Mouse (Mus musculus): ENCODE data around the gene Cnga3. TPM values are rescaled to one million over a fixed set of nuclear protein-coding genes. Genes with fewer than 3 reads are reported as not detected.

The Cnga3 gene
- total RNA-seq, 2 experiments from 2014 or later = not detected

GRCm38 (mm10) chr1:37272464-37272863 lies 58.2 kb downstream of the Cnga3 start:
- peak; percentile 86 for ATAC-seq (replicated peaks; ENCODE audit: poor library complexity)

GRCm38 (mm10) chr1:37286556-37286955 lies 72.3 kb downstream of the Cnga3 start:
- no peak for ATAC-seq (replicated peaks; ENCODE audit: poor library complexity)

GRCm38 (mm10) chr1:37287748-37288147 lies 73.5 kb downstream of the Cnga3 start:
- no peak for ATAC-seq (replicated peaks; ENCODE audit: poor library complexity)

- ATAC-seq (replicated peaks; ENCODE audit: poor library complexity) = no peak
Measured at GRCm38 (mm10) chr1:37288181-37288935, 74.1 kb downstream of the Cnga3 start.

GRCm38 (mm10) chr1:37288941-37289340 lies 74.7 kb downstream of the Cnga3 start:
- ATAC-seq (replicated peaks; ENCODE audit: poor library complexity) = no peak

GRCm38 (mm10) chr1:37296414-37296813 lies 82.2 kb downstream of the Cnga3 start:
- ATAC-seq (replicated peaks; ENCODE audit: poor library complexity) = no peak

- no peak for ATAC-seq (replicated peaks; ENCODE audit: poor library complexity)
Measured at GRCm38 (mm10) chr1:37298904-37299303, 84.7 kb downstream of the Cnga3 start.

- ATAC-seq (replicated peaks; ENCODE audit: poor library complexity) = peak; percentile 88
Measured at GRCm38 (mm10) chr1:37299540-37300491, 85.6 kb downstream of the Cnga3 start, which contains the start of gene Inpp4a. Gene Inpp4a (plus strand): TSS chr1:37299865.

- ATAC-seq (replicated peaks; ENCODE audit: poor library complexity) = peak; percentile 70
Measured at GRCm38 (mm10) chr1:37300650-37301049, 86.4 kb downstream of the Cnga3 start.

GRCm38 (mm10) chr1:37302801-37303200 lies 88.6 kb downstream of the Cnga3 start:
- no peak for ATAC-seq (replicated peaks; ENCODE audit: poor library complexity)

- ATAC-seq (replicated peaks; ENCODE audit: poor library complexity) = no peak
Measured at GRCm38 (mm10) chr1:37305691-37306287, 91.6 kb downstream of the Cnga3 start.

- ATAC-seq (replicated peaks; ENCODE audit: poor library complexity) = peak; percentile 73
Measured at GRCm38 (mm10) chr1:37307586-37307985, 93.4 kb downstream of the Cnga3 start.

- peak; percentile 28 for ATAC-seq (replicated peaks; ENCODE audit: poor library complexity)
Measured at GRCm38 (mm10) chr1:37308021-37308742, 93.9 kb downstream of the Cnga3 start.

GRCm38 (mm10) chr1:37308743-37309100 lies 94.5 kb downstream of the Cnga3 start:
- peak; percentile 71 for ATAC-seq (replicated peaks; ENCODE audit: poor library complexity)

GRCm38 (mm10) chr1:37309939-37310515 lies 95.8 kb downstream of the Cnga3 start:
- no peak for ATAC-seq (replicated peaks; ENCODE audit: poor library complexity)

Other genes starting within 250 kb of the Cnga3 start
- not detected in 2 replicates for gene Vwa3b, start 187.8 kb upstream of the Cnga3 start, total RNA-seq (2015)
- gene Vwa3b, start 187.8 kb upstream of the Cnga3 start, total RNA-seq (2017) = not detected in 2 replicates
- gene Inpp4a, start 85.4 kb downstream of the Cnga3 start, total RNA-seq (2015) = 9.5 and 10.0 TPM in 2 replicates
- gene Inpp4a, start 85.4 kb downstream of the Cnga3 start, total RNA-seq (2017) = 4.2 and 8.5 TPM in 2 replicates
- 84.4 and 88.5 TPM in 2 replicates for gene Coa5, start 215.7 kb downstream of the Cnga3 start, total RNA-seq (2015)
- 61.6 and 68.1 TPM in 2 replicates for gene Coa5, start 215.7 kb downstream of the Cnga3 start, total RNA-seq (2017)
- 79.2 and 90.5 TPM in 2 replicates for gene Unc50, start 215.7 kb downstream of the Cnga3 start, total RNA-seq (2015)
- 51.2 and 55.2 TPM in 2 replicates for gene Unc50, start 215.7 kb downstream of the Cnga3 start, total RNA-seq (2017)

Data from megakaryocyte progenitor cell, adult 5-6 weeks (primary cell).